Mouse (Mus musculus) cerebellum, adult 2 months (tissue): Measurements from ENCODE around the gene C330021F23Rik. TPM values are rescaled to one million over a fixed set of nuclear protein-coding genes. Genes with fewer than 3 reads are reported as not detected.
A peak's percentile ranks its signal among the peaks of the same experiment; 100 is the strongest.
"Not testable (repeated sequence)": the region's sequence is repeated elsewhere in the genome, so short reads cannot be mapped to it uniquely, and the experiment has no call there.

ENCODE experiments used
- DNase-seq, 2 experiments: peaks; one replicate each; pipeline ENCODE4 v3.0.0; 2021
- H3K27ac ChIP-seq: fragments of 200-500 bp; 2 replicates; pipeline ENCODE4 v1.5.1; 2012; ENCODE audit warnings: low read length, control low read depth, inconsistent platforms; ENCODE audit not compliant: insufficient read depth
- H3K27me3 ChIP-seq: fragments of 200-500 bp; 2 replicates; pipeline ENCODE4 v1.6.1; 2012; ENCODE audit warnings: inconsistent platforms, mild to moderate bottlenecking, low read length, moderate library complexity; ENCODE audit not compliant: control insufficient read depth, insufficient read depth
- H3K4me1 ChIP-seq: fragments of 200-500 bp; 2 replicates; pipeline ENCODE4 v1.6.1; 2011; ENCODE audit warnings: low read length; ENCODE audit not compliant: control insufficient read depth, insufficient read depth
- H3K4me3 ChIP-seq: fragments of 200-500 bp; replicated peaks from 2 replicates; pipeline ENCODE3; 2011; ENCODE audit warnings: mild to moderate bottlenecking, low read depth, low read length, control low read depth; ENCODE audit not compliant: insufficient read depth
- CTCF ChIP-seq: fragments of 200-500 bp; IDR thresholded peaks from 2 replicates; pipeline ENCODE4 v1.5.1; 2011; ENCODE audit warnings: low read depth, mild to moderate bottlenecking, control low read depth, low read length, moderate library complexity, borderline replicate concordance; ENCODE audit not compliant: insufficient read depth
- POLR2A ChIP-seq: fragments of 200-500 bp; IDR thresholded peaks from 2 replicates; pipeline ENCODE4 v1.6.1; 2011; ENCODE audit warnings: low read length, control low read depth, borderline replicate concordance; ENCODE audit not compliant: insufficient read depth
- WGBS: fragments of 180-500 bp; shearing (Covaris S2); methylation state at CpG from one replicate; pipeline ENCODE4 v1.1.7; 2018; 5-methylcytosine and 5-hydroxymethylcytosine counted together
- polyA plus RNA-seq: library from polyadenylated mRNA; depleted of rRNA; stranded (reverse); fragments of >200 nt; gene quantifications from 2 replicates; pipeline ENCODE4 v1.2.3, GENCODE M21; 2012

C330021F23Rik gene
- polyA plus RNA-seq, 1 experiment: 0.28 TPM

DNA sequence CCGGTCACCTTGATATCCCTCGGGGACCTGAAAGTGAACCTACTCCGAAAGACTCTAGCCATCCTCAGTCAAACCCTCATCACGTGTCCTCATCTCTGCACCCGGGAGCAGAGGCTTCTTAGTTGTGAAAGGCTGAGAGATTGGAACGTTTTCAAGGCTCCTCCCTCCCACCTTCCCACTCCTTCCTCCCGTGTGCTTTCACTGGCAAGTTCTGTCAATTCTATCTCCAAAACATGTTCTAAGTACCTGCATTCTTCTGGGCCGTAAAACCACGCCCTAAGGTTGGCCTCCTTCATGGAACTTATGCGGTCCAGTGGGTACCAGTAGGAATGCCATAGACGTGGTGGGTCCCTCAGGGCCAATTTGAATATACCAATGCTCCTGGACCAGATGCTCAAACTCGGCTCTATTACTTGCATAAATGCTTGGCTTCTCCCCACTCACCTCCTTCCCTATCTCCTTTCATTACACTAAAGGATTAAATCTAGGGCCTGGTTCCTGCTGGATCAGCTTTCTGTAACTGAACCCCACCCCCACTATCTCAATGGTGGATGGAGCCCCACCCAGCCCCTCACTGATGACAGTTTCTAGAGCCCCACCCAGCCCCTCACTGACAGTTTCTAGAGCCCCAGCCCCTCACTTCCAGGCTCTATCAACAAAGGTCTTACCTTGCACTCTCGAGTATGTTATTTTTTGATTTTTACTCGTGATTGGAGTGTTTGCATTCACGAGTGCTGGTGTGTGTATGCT, 8.6 kb downstream of the C330021F23Rik start:
- Histone ChIP-seq H3K4me1 (no peaks in the 10 kb centered on the region), H3K27me3 (no peaks in the 10 kb centered on the region), H3K4me3 (no peak overlapping the region), H3K27ac (no peak overlapping the region)
- no peak for DNase-seq
- TF ChIP-seq CTCF (no peak), POLR2A (no peak)
- 63% methylated on average over 15 of the region's 15 CpGs for WGBS

DNA sequence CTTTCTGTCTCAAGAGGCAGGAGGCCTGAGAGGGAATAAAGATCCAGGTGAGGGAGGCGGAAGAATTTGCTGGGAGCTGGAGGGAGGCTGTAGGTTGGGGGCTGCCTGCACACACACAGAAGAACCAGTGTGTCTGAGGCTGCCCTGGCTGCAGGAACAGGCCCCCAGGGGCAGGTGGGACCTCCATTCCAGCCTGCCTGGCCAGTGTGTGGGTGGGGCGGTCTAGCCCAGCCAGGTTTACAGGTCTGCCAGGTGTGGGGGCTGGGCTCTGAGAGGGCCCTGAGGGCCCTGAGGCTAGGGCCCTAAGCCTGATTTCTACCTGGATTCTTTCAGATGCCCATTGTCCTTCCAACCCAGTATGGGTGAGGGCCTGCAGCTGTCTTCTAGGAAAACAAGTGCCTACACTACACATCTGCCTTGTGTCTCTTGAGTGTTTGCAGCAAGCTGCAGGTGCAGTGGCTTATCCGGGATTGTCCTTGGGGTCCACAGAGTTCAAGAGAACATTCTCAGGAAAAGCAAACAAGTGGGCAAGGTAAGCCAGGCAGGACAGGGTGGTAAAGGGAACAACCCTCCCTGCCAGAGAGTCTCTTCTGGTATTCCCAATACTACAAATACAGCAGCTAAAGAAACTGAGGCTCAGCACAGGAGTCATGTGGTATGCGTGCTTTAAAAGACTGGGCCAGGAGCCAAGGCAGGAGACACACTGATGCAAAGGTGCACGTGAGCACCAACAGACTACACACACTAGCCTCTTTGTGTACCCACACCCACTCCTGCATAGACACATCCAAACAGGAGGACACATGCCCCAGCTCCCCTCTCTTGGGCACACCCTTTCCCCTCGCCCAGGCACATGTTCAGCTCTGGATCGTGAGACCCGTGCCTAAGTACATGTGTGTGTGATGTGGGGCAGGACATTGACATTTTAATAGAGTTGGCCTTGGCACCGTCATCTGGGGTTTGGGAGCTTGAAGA, 11.9 kb downstream of the C330021F23Rik start:
- no peak for DNase-seq
- Histone ChIP-seq H3K27me3 (no peaks in the 10 kb centered on the region), H3K4me1 (no peaks in the 10 kb centered on the region), H3K27ac (no peak overlapping the region), H3K4me3 (no peak overlapping the region)
- 81% methylated on average over 9 of the region's 9 CpGs for WGBS
- no peak for TF ChIP-seq CTCF
- TF ChIP-seq POLR2A: no peak

GRCm38 (mm10) chr8:3581961-3582360, 14.2 kb downstream of the C330021F23Rik start:
- not testable (repeated sequence) for H3K27me3 ChIP-seq, H3K4me1 ChIP-seq, H3K4me3 ChIP-seq, H3K27ac ChIP-seq, DNase-seq
- WGBS: 91% methylated on average over 3 of the region's 3 CpGs

DNA sequence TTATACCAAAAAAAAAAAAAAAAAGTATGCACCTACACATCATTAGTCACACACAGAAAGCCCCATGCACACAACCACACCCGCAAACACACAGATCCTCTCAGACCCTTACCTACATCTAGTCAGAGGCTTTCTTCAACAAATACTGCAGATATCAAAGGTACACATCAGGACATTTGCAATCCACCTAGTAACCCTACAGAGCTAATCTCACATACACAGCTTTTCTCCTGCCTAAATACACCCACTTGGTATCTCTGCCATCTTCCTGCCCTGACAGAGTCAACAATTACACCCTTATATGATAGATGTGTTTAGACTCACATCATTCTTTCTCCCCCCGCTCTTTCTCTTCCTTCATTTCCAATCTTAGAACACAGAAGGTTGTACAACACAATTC, 18.7 kb downstream of the C330021F23Rik start:
- Histone ChIP-seq H3K27me3 (no peaks in the 10 kb centered on the region), H3K27ac (no peak overlapping the region), H3K4me1 (no peaks in the 10 kb centered on the region), H3K4me3 (no peak overlapping the region)
- no peak for DNase-seq
- WGBS: 97% methylated on average over 2 of the region's 2 CpGs
- no peak for TF ChIP-seq POLR2A
- TF ChIP-seq CTCF: no peak

- Histone ChIP-seq H3K4me3 (peak within 1 kb of the TSS; percentile 94), H3K27ac (peak within 1 kb of the TSS; percentile 6; the same call in 1 of the 2 replicates), H3K27me3 (no peaks in the 10 kb centered on the region), H3K4me1 (no peaks in the 10 kb centered on the region)
- DNase-seq: no peak
- WGBS: 0% methylated on average over 7 of the region's 7 CpGs
- no peak for TF ChIP-seq CTCF
Measured at GRCm38 (mm10) chr8:3586993-3587390, 19.2 kb downstream of the C330021F23Rik start, which contains the start of gene Camsap3. Gene Camsap3 (plus strand): TSS chr8:3587293.

DNA sequence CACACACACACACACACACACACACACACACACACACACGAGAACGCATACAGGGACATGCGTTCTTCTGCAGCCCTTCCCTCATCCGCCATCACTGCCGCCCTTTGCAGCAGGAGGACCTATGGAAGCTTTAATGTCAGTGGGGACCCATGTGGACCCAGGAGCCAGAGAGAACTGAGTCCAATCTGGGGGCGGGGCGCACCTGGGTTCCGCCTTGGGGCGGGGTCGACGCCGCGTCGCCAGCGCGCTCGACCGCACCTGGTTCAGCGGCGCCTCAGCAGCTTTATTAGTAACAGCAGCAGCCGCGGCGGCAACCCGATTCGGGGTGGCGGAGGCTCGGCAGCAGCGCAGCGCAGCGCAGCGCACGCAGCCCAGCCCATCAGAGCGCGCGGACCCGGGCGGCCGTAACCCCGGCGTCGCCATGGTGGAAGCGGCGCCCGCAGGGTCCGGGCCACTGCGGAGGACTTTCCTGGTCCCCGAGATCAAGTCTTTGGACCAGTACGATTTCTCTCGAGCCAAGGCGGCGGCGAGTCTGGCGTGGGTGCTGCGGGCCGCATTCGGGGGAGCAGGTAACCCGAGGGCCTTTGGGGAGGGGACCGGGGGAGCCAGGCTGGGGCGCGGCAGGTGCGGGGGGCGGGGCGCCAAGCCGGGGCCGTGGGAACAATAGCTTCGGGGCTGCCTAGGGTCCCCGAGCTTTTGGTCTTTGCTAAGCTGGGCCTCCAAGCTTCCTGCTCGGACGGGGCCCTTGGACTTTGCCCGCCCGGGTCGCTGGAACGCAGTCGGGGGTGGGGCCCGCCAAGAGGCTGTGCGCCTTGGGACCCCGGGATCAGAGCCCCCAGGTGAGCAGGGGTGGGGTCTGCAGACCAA, 19.8 kb downstream of the C330021F23Rik start:
- WGBS: under 1% methylated on average over 77 of the region's 77 CpGs
- TF ChIP-seq CTCF (no peak), POLR2A (peak; percentile 51; the same call in 1 of the 2 replicates)
- Histone ChIP-seq H3K4me1 (no peaks in the 10 kb centered on the region), H3K27me3 (no peaks in the 10 kb centered on the region), H3K4me3 (peak overlapping the region; percentile 94), H3K27ac (peak overlapping the region; percentile 6; the same call in 1 of the 2 replicates)
- DNase-seq: peak; percentile 78 to 79

DNA sequence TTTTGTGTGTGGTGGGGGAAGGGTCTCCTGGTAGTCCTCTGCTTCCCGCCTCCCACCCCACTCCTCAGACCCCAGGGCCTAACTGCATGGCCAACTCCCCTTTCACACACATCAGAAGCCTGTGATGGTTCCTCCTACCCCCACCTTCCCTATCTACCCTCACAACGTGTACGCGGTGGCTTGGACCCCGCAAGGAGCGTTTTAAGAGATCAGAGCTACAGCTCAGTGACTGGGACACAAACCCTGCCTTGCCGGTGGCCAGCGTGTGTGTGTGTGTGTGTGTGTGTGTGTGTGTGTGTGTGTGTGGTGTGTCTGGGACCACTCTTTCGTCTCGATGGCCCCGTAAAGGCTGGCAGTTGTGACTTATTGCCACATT, 20.5 kb downstream of the C330021F23Rik start:
- H3K4me3 ChIP-seq: peak overlapping the region; percentile 94
- TF ChIP-seq POLR2A (no peak), CTCF (no peak)
- H3K27me3 ChIP-seq: no peaks in the 10 kb centered on the region
- DNase-seq: peak in 1 of 2 experiments; percentile 47
- WGBS: 5% methylated on average over 11 of the region's 11 CpGs
- peaks cover 1% of the 10 kb centered on the region for H3K4me1 ChIP-seq
- H3K27ac ChIP-seq: no peak overlapping the region
